Mouse (Mus musculus): ENCODE results near the gene Rab33a.

The Rab33a gene

DNA sequence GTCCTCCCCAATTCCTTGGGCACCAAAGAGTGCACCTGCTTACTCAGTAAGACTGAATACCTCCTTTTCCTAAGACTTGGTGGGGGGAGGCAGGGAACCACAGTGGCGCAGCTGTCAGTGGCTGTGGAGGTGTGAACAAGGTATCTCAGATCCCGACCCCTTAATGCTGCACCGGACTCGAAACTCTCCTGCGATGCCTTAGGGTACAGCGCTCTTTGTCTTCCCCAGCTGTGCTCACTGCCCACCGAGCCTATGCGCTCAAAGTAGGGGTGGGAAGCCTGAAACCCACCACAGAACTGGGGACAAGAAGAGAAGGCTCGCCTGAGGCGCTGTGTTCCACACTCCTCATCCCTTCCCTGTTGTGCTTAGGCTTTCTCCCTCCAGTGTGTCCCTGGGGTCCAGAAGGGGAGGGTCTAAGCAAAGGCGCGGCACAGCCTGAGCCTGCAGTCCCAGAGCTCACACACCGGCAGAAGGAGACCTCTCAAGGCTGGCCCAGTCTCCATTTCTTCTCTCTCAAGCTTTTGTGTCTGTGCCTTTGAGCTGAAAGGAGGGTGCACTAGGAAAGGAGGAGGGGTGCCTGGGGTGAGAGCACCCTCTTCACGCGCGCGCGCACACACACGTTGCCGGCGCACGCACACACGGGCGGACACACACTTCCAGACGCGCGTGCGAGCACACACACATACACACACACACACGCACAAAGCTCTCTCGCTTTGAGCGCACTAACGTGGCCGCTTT, at the start of gene Rab33a:
Rab33a (plus strand) TSS at position 478 of the 741 bp plus-strand sequence.
- no peak for DNase-seq (ENCODE audit: low spot score)

DNA sequence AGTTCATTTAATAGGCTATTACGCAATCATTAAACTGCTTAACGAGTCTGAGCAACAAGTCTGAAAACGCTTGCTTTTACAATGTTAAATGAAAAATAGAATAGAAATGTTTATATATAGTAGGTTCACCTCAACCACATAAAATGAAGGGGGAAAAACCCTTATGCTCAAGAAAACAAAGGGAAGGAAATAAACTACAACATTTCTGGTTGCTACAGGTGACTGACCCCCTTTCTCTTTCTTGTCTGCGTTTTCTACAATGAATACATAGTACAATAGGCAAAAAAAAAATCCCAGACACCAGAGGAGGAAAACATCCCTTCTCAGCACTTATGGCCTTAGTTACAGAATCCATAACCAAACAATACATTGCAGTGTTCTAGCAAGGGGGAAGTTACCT, 38.0 kb upstream of the Rab33a start:
- no peak for DNase-seq (ENCODE audit: low spot score)

DNA sequence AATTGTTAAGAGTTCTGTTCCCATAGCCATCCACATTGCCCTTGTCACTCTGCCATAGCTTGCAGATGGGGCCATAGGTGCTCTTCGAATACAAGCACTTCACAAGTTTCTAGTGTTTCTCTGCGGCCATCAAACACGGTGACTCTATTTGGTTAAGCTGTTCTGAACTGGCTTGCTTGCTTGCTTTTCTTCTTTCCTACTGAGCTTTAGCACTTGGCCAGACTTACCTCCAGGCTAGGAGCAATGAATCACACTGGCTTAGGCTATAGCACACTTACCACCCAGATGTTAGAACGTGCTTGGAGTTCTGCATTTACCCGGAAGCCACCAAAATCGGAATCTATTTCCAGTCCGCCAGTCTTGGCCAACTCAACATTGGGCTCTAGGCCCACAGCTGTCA, 37.4 kb upstream of the Rab33a start:
- DNase-seq (ENCODE audit: low spot score), result no peak

DNA sequence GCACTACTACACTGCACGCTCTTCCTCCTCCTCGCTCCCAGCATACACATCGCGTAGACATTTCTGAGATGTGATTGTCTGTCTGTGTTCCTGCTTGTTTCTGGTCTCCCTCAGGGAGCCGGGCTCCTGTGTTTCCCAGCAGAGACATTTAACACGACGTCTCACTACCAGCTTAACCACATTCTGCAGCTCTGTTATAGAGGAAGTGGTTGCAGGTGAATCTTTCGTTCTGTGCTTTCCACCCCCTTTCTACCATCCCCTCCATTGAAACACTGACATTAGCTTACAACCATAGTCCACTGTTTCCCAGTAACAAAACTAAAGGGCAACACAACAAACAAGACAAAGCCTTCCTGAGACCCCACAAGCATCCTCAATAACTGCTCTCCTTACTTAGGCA, 25.3 kb upstream of the Rab33a start:
- no peak for DNase-seq (ENCODE audit: low spot score)

DNA sequence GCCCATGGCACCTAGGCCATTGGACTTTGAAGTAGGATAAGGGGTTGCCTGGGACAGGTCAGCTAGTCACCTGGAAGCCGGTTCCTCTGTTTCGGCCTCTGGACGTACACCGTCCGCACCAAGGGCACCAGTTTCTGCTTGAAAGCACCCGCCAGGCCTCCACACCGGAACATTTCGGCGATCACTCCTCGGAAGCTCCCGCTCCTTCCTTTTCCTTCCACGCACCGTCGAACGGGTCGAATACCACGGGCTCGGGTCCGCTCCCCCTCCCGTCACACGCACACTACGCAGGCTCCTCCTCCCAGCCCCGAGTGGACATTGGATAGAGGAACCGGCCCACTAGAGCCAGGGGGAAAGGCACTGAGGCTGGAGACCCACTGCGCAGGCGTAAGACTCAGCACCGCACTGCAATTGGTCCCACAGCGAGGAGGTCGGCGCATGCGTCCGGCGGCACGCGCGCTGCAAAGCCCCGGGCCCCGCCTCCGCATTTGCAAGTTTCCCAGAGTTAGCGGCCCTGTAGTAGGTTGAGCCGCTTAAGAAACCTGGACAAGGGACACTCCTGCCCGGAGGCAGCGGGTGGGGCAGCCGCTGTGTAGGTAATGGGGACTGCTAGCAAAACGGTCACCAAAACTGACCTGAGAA, 5.8 kb upstream of the Rab33a start, which contains the start of gene Aifm1:
Aifm1 (minus strand) TSS at position 398 of the 642 bp plus-strand sequence.
- peak; percentile 81 for DNase-seq (ENCODE audit: low spot score)

DNA sequence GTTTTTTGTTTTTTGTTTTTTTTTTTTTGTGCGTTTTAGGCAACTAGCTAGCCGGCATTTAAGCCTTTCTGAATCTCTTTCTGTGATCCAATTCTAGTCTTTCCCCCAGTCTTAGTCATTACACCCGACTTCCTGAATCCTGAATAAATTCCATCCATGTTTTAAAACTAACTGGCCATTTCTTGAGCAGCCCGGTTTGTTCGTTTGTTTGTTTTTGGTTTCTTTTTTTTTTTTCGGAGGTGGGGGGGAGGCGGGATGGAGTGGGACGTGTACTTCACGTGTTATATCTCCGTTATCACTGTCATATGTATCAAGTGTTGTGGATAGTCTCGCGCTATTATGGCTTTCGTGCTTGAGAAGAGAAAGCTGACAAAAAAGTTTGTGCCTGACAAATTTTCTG, 5.3 kb upstream of the Rab33a start:
- no peak for DNase-seq (ENCODE audit: low spot score)

DNA sequence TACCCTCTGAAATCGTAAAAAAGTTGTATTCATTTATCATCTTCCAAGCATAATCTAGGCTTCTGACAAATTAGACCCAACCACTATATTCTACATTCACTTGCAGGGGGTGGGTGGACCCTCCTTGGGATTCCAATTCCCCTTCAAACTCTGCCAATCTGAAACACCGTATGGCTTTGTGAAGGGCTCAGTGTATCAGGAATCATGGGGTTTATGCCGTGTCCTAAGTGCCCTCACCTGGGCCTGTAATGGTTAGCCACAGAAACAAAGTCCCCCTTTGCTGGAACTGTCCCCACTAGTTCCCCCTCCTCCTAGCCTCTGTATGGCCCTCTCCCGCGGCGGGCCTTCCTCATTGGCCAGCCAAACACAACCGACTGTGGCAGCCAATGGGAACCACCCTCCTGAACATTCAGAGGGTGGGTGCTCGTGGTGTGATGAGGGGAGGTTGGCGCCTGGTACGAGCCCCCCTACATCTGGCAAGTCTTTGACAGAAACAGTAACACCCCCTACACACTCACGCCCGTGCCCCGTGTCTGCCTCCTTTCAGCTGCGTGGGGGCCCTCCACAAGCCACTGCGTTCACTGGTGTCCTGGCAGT, 776 bp upstream of the Rab33a start:
- no peak for DNase-seq (ENCODE audit: low spot score)

DNA sequence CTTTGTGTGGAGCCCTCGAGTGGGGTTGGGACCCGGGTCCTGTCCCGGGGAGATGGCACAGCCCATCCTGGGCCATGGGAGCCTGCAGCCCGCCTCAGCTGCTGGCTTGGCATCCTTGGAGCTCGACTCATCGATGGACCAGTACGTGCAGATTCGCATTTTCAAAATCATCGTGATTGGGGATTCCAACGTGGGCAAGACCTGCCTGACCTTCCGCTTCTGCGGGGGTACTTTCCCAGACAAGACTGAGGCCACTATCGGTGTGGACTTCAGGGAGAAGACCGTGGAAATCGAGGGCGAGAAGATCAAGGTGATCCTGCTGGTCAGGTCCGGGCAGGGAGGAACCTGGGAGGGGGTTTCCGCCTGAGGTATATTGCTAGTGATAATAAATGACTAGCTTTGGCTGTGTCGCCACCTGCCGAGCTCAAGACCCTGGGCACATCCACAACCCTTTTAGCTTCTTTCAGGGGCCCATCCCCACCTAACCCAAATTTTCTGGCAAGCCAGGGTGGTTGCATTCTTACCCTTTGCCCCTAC, 532 bp downstream of the Rab33a start:
- DNase-seq (ENCODE audit: low spot score), result no peak

DNA sequence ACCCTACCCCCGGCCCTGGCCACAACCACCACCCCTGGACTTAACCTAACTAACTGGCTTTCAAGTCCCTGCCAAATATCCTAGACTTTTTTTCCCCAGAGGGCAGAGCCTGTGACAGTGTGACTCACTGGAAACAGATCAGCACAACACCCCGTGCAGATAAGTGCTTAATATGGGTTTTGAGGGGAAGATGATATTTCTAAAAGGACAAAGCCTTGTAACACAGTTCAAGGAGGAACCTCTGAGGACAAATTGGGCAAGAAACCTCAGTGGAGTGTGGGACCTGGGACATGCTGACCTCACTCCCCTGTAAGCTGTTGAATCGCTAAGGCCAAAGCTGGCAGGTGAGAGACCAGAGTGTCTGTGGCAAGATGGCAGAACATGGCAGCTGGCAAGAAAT, 2.6 kb downstream of the Rab33a start:
- DNase-seq (ENCODE audit: low spot score), result no peak

DNA sequence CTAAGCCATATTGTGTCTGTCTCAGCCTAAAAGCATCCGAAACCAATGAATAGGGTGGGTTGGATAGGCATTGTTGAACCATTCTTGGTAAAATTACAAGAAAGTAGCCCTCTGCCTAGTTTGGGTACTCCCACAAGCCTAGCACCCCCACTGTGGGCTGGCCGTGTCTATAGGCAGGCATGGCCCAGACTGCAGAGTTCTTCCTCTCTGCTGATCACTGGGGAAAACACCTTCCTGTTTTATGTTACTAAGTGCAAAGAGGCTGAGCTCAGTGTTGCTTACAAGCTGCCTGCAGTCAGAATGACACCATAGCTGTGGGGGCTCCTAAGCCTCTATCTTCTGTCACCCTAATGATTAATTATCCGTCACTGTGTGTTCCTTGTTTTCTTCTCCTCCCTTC, 4.4 kb downstream of the Rab33a start:
- no peak for DNase-seq (ENCODE audit: low spot score)

DNA sequence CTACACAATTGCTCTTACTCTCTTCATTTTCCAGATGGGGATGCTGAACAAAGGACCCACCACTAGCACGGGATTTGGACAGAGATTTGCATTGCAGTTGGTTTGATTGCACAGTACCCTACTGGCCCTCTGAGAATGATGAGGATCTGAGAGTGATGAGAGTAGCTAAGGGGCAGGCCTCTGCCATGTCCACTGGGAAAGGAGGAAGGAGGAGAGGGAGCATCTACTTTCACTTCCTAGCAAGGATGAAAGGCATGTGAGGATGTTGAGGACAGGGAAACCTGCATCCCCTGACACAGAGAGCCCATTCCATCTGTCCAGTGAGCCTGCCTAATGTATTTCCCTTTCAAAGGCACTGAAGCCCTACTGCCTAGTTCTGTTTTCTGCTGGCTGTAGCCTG, 6.2 kb downstream of the Rab33a start:
- no peak for DNase-seq (ENCODE audit: low spot score)

DNA sequence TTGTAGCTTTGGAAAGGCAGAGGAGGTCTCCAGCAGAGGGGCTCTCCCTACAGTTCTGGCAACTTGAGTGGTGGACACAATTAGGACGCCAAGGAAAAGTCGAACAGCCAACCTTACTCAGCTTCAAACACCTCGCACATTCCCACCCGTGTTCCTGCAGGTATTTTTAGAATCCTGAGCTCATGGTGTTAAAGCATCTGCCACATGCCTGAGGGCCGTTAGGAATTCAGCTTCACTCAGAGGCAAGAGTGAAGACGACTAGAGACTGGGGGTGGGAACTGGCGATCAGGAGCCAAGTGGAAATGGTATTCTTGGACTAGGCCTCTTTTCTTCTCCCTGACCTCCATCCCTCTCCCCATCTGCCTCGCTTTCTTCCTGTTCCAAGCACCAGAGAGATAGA, 6.8 kb downstream of the Rab33a start:
- no peak for DNase-seq (ENCODE audit: low spot score)

DNA sequence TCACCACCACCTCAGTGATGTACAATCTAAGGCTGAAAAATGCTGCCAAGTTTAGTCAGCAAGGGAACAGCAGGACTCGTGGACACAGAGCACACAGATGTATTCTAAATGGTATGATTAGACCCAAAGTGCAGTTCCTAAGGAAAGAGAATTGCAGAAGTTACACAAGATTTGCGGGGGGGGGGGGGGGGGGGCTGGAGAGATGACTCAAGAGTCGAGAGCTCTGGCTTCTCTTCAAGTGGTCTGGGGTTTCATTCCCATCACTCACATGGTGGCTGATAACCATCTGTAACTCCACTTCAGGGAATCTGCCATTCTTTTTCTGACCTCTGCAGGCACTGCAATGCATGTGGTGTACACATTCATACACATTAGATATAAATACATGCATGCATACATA, 7.3 kb downstream of the Rab33a start:
- DNase-seq (ENCODE audit: low spot score), result no peak

DNA sequence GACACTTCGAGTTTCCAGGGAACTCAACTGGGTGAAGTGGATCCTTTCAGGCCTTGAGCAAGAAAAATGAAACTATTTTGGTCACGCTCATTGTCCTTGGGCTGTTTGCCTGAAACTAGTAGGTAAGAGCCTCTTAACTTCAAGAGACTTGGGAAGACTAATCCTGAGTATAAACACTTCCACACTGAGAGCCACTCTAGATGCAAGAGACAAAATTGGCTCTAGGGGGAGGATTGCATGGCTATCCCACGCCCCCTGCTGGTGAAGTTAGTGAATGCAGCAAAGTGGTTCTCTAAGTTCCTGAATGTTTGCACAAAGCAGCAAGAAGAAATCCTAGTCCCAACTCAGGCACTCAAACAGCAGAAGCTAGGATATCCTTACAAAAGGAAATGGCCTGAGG, 13.1 kb downstream of the Rab33a start:
- DNase-seq (ENCODE audit: low spot score), result peak; percentile 43

All from spleen, adult 12 weeks (tissue).